Mouse (Mus musculus): ENCODE measurements at regions not wholly inside any gene's neighbourhood (a gene's known extent, or its start where the extent isn't known, plus 50 kb on each side); places are given as distances from the start of the nearest gene placed in this dataset.
A peak's percentile ranks its signal among the peaks of the same experiment; 100 is the strongest.

DNA sequence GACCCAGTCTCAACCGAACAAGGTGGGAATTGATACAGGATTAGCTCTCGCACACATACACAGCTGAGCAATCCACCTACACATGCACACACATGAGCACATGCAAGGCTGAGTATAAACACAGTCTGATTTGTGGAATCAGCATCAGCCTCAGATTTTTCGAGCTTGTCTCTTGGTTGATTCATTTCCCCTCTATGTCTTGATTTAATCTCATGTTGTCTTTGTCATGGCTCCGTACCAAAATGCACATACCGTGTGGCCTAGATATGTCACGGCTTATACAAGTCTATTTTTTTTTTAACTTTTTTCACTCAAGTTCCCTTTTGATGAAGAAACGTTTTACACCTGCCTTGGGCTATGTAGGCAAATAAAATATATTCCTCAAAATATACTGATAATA lies 88.6 kb upstream of the Mycn start:
- WGBS, result 72% methylated on average over 7 of the region's 7 CpGs
- H3K27ac ChIP-seq, result no peak overlapping the region
- no peaks in the 10 kb centered on the region for H3K4me1 ChIP-seq (replicated peaks; ENCODE audit: insufficient read depth, low read length)
- no peaks in the 10 kb centered on the region for H3K9me3 ChIP-seq (replicated peaks; ENCODE audit: low read length)
- no peak overlapping the region for H3K4me2 ChIP-seq (ENCODE audit: low read length)
- H3K36me3 ChIP-seq (ENCODE audit: insufficient read depth, low read length), result no peaks in the 10 kb centered on the region
- no peak for TF ChIP-seq CTCF (IDR thresholded peaks at IDR 0.05; ENCODE audit: low read depth)
- no peak overlapping the region for H3K4me3 ChIP-seq (replicated peaks; ENCODE audit: low read depth, low read length)
- DNase-seq (ENCODE audit: low spot score) (no peak), ATAC-seq (replicated peaks; ENCODE audit: low FRiP score, low read depth) (no peak)
- no peak overlapping the region for H3K9ac ChIP-seq (ENCODE audit: low read depth, low read length)
- no peaks in the 10 kb centered on the region for H3K27me3 ChIP-seq (ENCODE audit: insufficient read depth, low read length)

DNA sequence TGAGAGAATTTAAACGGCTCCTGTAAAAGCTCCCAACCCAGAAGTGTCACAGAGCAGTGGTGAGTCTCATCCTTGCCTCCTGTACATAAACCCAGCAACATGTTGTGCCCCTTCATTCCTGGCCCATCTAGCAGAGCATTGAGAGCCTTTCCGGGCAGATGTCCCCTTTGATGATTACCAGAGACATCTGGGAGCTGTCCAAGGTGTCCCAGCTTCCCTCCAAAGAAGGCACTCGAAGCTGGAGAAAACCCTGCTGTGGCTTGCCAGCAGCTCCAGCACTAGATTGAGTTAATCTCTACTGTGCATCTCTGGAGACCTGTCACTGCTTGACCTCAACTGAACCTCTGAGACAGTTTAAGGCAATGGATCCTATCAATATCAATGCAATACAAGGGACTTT lies 86.4 kb upstream of the Mycn start:
- no peak overlapping the region for H3K4me3 ChIP-seq (replicated peaks; ENCODE audit: low read depth, low read length)
- no peaks in the 10 kb centered on the region for H3K4me1 ChIP-seq (replicated peaks; ENCODE audit: insufficient read depth, low read length)
- peak; percentile 43 for DNase-seq (ENCODE audit: low spot score)
- no peaks in the 10 kb centered on the region for H3K36me3 ChIP-seq (ENCODE audit: insufficient read depth, low read length)
- no peaks in the 10 kb centered on the region for H3K27me3 ChIP-seq (ENCODE audit: insufficient read depth, low read length)
- TF ChIP-seq CTCF (IDR thresholded peaks at IDR 0.05; ENCODE audit: low read depth), result no peak
- no peaks in the 10 kb centered on the region for H3K9me3 ChIP-seq (replicated peaks; ENCODE audit: low read length)
- H3K4me2 ChIP-seq (ENCODE audit: low read length), result no peak overlapping the region
- H3K9ac ChIP-seq (ENCODE audit: low read depth, low read length), result no peak overlapping the region
- no peak overlapping the region for H3K27ac ChIP-seq
- no peak for ATAC-seq (replicated peaks; ENCODE audit: low FRiP score, low read depth)
- 30% methylated on average over 3 of the region's 3 CpGs for WGBS

DNA sequence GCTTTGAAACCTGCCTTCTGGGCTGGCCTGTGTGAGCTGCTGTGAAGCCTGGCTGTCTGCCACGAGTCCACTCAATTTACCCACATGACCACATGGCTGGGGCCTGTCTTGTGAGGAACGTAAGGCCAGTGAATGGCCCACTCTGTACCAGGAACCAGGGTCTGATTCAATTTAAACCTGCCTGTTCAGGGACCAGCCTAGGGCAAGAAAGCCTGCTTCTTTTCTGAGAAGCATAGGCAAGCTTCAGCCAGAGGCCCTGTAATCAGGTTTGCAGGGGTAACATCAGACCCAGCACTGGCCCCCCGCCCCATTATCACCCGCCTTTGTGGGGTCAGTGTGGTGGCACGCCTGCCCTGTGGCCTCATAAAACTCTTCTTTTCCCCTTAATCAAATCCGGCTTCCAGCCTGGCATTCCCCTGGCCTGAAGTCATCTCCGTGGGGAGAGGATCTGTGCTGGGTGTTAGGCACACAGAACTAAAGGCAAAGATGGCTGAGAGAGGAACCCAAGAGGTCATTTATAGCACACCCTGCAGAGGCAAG lies 84.4 kb upstream of the Mycn start:
- 40% methylated on average over 7 of the region's 7 CpGs for WGBS
- Histone ChIP-seq H3K4me3 (replicated peaks; ENCODE audit: low read depth, low read length) (no peak overlapping the region), H3K27ac (no peak overlapping the region), H3K9me3 (replicated peaks; ENCODE audit: low read length) (no peaks in the 10 kb centered on the region), H3K4me1 (replicated peaks; ENCODE audit: insufficient read depth, low read length) (no peaks in the 10 kb centered on the region), H3K27me3 (ENCODE audit: insufficient read depth, low read length) (no peaks in the 10 kb centered on the region), H3K36me3 (ENCODE audit: insufficient read depth, low read length) (no peaks in the 10 kb centered on the region), H3K9ac (ENCODE audit: low read depth, low read length) (no peak overlapping the region), H3K4me2 (ENCODE audit: low read length) (no peak overlapping the region)
- no peak for TF ChIP-seq CTCF (IDR thresholded peaks at IDR 0.05; ENCODE audit: low read depth)
- ATAC-seq (replicated peaks; ENCODE audit: low FRiP score, low read depth), result 0 out of 2 replicates have a peak, but pooled peaks have one; percentile 49
- DNase-seq (ENCODE audit: low spot score), result peak; percentile 12

DNA sequence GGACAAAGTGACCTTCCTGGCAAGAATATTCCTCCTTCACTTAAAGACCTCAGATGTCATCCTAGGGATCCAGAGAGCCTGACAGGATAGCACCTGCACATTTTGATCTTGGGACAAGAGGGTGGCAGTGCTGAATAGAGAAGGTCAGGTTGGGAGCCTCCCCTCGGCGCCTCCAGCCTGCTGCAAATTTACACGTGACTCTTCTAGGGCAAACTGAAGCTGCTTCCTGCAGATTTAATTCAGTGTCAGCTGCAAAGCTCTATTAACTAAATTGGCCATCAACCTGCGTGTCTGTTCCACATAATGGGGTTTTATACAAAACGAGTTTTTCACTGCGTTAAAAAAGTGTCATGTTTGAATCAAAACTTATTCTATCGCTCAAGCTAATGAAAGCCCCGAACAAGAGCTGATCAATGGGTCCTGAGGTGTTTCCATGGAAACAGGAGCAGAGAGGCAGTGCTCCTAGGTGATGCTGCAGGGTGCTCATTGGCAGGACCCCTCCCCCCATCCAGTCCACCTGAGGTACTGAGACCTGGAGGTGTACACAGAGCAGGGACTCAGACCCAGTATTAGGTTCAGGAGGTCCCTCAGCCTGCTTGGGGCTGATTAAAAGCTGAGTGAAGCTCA lies 82.6 kb upstream of the Mycn start:
- DNase-seq (ENCODE audit: low spot score) (no peak), ATAC-seq (replicated peaks; ENCODE audit: low FRiP score, low read depth) (no peak)
- no peak overlapping the region for H3K4me2 ChIP-seq (ENCODE audit: low read length)
- no peak overlapping the region for H3K27ac ChIP-seq
- no peaks in the 10 kb centered on the region for H3K4me1 ChIP-seq (replicated peaks; ENCODE audit: insufficient read depth, low read length)
- H3K36me3 ChIP-seq (ENCODE audit: insufficient read depth, low read length), result no peaks in the 10 kb centered on the region
- WGBS, result 76% methylated on average over 8 of the region's 8 CpGs
- H3K9me3 ChIP-seq (replicated peaks; ENCODE audit: low read length), result no peaks in the 10 kb centered on the region
- H3K9ac ChIP-seq (ENCODE audit: low read depth, low read length), result no peak overlapping the region
- H3K27me3 ChIP-seq (ENCODE audit: insufficient read depth, low read length), result no peaks in the 10 kb centered on the region
- TF ChIP-seq CTCF (IDR thresholded peaks at IDR 0.05; ENCODE audit: low read depth), result no peak
- H3K4me3 ChIP-seq (replicated peaks; ENCODE audit: low read depth, low read length), result no peak overlapping the region

DNA sequence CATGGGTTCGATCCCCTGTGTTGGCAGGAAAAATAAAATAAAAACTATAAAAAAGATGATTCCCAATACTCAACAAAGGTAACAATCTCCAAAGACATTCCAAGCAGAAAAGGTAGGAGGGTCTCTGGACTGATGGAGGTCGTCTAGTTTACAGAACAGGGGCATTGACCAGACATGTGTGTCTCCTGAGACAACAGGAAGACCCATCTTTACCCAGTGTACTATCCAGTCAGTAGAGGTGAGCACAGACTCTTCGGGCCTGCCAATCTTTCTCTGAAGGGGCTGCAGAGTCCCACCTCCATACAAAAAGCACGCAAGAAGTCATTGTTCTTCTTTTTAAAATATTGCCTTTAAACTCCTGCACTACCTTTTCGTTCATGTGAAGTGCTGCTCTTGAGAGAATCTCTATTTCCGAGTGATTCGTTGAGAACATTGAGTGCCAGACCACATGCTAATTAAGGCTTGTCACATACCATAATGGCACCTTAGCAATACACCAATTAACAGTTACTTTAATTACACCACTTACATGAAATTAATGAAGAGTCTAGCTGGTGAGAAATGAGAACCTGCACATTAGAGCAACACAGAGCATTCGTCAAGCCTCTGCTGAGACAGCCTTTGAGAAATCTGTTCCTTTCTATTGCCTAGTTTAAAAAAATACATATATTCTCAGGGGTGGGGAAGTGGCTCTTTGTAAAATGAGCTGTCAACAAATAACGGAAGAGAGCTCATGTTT lies 69.5 kb upstream of the Mycn start:
- Histone ChIP-seq H3K9me3 (replicated peaks; ENCODE audit: low read length) (no peaks in the 10 kb centered on the region), H3K4me2 (ENCODE audit: low read length) (no peak overlapping the region), H3K36me3 (ENCODE audit: insufficient read depth, low read length) (no peaks in the 10 kb centered on the region), H3K4me3 (replicated peaks; ENCODE audit: low read depth, low read length) (no peak overlapping the region), H3K27ac (no peak overlapping the region), H3K4me1 (replicated peaks; ENCODE audit: insufficient read depth, low read length) (no peaks in the 10 kb centered on the region), H3K9ac (ENCODE audit: low read depth, low read length) (no peak overlapping the region), H3K27me3 (ENCODE audit: insufficient read depth, low read length) (no peaks in the 10 kb centered on the region)
- WGBS, result 88% methylated on average over 9 of the region's 9 CpGs
- ATAC-seq (replicated peaks; ENCODE audit: low FRiP score, low read depth) (no peak), DNase-seq (ENCODE audit: low spot score) (no peak)
- no peak for TF ChIP-seq CTCF (IDR thresholded peaks at IDR 0.05; ENCODE audit: low read depth)

DNA sequence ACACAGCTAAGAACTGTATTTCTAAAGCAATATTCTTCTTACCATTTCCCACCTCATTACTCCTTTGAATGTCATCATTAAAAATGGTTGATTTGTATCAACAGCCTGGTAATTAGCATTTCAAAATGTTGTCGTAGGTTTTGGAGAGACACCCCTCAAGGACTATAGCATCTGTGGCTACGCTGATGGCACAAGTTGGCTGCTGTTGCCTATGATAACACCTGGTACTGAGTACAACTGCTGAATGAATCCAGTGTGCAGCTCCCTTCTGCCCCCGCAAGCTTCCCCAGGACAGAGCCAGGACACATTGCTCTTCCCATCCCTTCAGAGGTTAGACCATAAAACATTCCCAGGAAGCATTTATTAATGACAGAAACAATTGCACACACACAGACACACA lies 68.7 kb upstream of the Mycn start:
- ATAC-seq (replicated peaks; ENCODE audit: low FRiP score, low read depth) (no peak), DNase-seq (ENCODE audit: low spot score) (no peak)
- Histone ChIP-seq H3K4me3 (replicated peaks; ENCODE audit: low read depth, low read length) (no peak overlapping the region), H3K27ac (no peak overlapping the region), H3K9me3 (replicated peaks; ENCODE audit: low read length) (no peaks in the 10 kb centered on the region), H3K36me3 (ENCODE audit: insufficient read depth, low read length) (no peaks in the 10 kb centered on the region), H3K4me1 (replicated peaks; ENCODE audit: insufficient read depth, low read length) (no peaks in the 10 kb centered on the region), H3K27me3 (ENCODE audit: insufficient read depth, low read length) (no peaks in the 10 kb centered on the region), H3K4me2 (ENCODE audit: low read length) (no peak overlapping the region), H3K9ac (ENCODE audit: low read depth, low read length) (no peak overlapping the region)
- 82% methylated on average over 3 of the region's 3 CpGs for WGBS
- TF ChIP-seq CTCF (IDR thresholded peaks at IDR 0.05; ENCODE audit: low read depth), result no peak
